Mouse (Mus musculus) liver, embryonic 14.5 days (tissue): ENCODE data around the gene Il18r1.

ENCODE experiments used
- CTCF ChIP-seq: IDR thresholded peaks from 2 replicates; pipeline ENCODE4 v1.5.1; 2016; ENCODE audit warnings: antibody characterized with exemption, low read depth, control low read depth
- EP300 ChIP-seq: IDR thresholded peaks from 2 replicates; pipeline ENCODE4 v1.6.1; 2016; ENCODE audit warnings: antibody characterized with exemption, low read depth

- TF ChIP-seq CTCF: no peak
- TF ChIP-seq EP300: no peak
Observed at GRCm38 (mm10) chr1:40435936-40436335, 29.4 kb upstream of the Il18r1 start.
